Mouse (Mus musculus) G1E (cell line): ENCODE measurements around the gene Fam163b. TPM values are rescaled to one million over a fixed set of nuclear protein-coding genes. Genes with fewer than 3 reads are reported as not detected.

Experiments used
- ATAC-seq: 2 replicates; pipeline ENCODE4 v1.8.0; 2016; ENCODE audit warnings: mild to moderate bottlenecking; ENCODE audit not compliant: insufficient number of reproducible peaks, poor library complexity, low FRiP score, severe bottlenecking; ENCODE audit errors: extremely low read depth
- DNase-seq: peaks from one replicate; pipeline ENCODE4 v3.0.0; 2012; ENCODE audit warnings: low spot score
- H3K27me3 ChIP-seq: 2 replicates; pipeline ENCODE4 v1.6.1; 2012; ENCODE audit warnings: mild to moderate bottlenecking, low read length, inconsistent platforms; ENCODE audit not compliant: insufficient read depth
- H3K36me3 ChIP-seq: replicated peaks from 2 replicates; pipeline ENCODE3; 2012; ENCODE audit warnings: mild to moderate bottlenecking, inconsistent platforms
- H3K4me1 ChIP-seq: 2 replicates; pipeline ENCODE4 v1.6.1; 2012; ENCODE audit warnings: low read depth, low read length, inconsistent platforms, mixed read lengths; ENCODE audit not compliant: insufficient read depth
- H3K4me3 ChIP-seq: 2 replicates; pipeline ENCODE4 v1.5.1; 2012; ENCODE audit warnings: low read depth, mild to moderate bottlenecking, inconsistent platforms, low read length, moderate library complexity, mixed read lengths
- H3K9me3 ChIP-seq: replicated peaks from 2 replicates; pipeline ENCODE4 v1.6.1; 2012; ENCODE audit warnings: inconsistent platforms
- CTCF ChIP-seq: IDR thresholded peaks from 2 replicates; pipeline ENCODE4 v1.5.1; 2012; ENCODE audit warnings: low read depth, low read length, inconsistent platforms, mixed read lengths
- GATA1 ChIP-seq: IDR thresholded peaks from 2 replicates; pipeline ENCODE4 v1.6.1; 2012; ENCODE audit warnings: borderline replicate concordance, low read length, inconsistent platforms, mixed read lengths
- GATA2 ChIP-seq: IDR thresholded peaks from 2 replicates; pipeline ENCODE4 v1.6.1; 2012; ENCODE audit warnings: low read depth, low read length, inconsistent platforms, borderline replicate concordance
- POLR2AphosphoS5 ChIP-seq: IDR thresholded peaks from 2 replicates; pipeline ENCODE4 v1.6.1; 2012; ENCODE audit warnings: low read depth, low read length, inconsistent platforms; ENCODE audit not compliant: insufficient replicate concordance
- TAL1 ChIP-seq: conservative IDR thresholded peaks from 2 replicates; pipeline ENCODE4 v1.6.1; 2012; ENCODE audit warnings: low read depth, low read length, inconsistent platforms, mixed read lengths
- polyA plus RNA-seq: library from polyadenylated mRNA; stranded (reverse); fragments of >175 nt; gene quantifications from 2 replicates; pipeline ENCODE4 v1.2.3, GENCODE M21; 2012
- total RNA-seq, 2 experiments: library from RNA; stranded (forward) in 1 of 2; stranded (reverse) in 1 of 2; fragments of 200-1000 nt in 1 of 2; fragments of >200 nt in 1 of 2; fragmentation: Nextera tagmentation in 1 of 2; gene quantifications; 2 replicates each; pipeline ENCODE4 v1.2.3; 2014 to 2017

The Fam163b gene
- total and polyA plus RNA-seq, 3 experiments: 0.16 TPM; not detected in 2

- Histone ChIP-seq H3K36me3 (no peaks in the 10 kb centered on the region), H3K4me3 (no peak overlapping the region), H3K27me3 (peaks cover under 1% of the 10 kb centered on the region; the same call in 1 of the 2 replicates), H3K9me3 (no peaks in the 10 kb centered on the region), H3K4me1 (no peaks in the 10 kb centered on the region)
- DNase-seq: no peak
- ATAC-seq: no peak
- TF ChIP-seq GATA1 (no peak), POLR2AphosphoS5 (no peak), TAL1 (no peak), GATA2 (no peak), CTCF (no peak)
Measured at GRCm38 (mm10) chr2:27088071-27088644, 54.1 kb downstream of the Fam163b start.

GRCm38 (mm10) chr2:27087581-27087980 lies 54.7 kb downstream of the Fam163b start:
- ATAC-seq (no peak), DNase-seq (no peak)
- Histone ChIP-seq H3K27me3 (peaks cover 4% of the 10 kb centered on the region; the same call in 1 of the 2 replicates), H3K9me3 (no peaks in the 10 kb centered on the region), H3K4me3 (no peak overlapping the region), H3K4me1 (no peaks in the 10 kb centered on the region), H3K36me3 (no peaks in the 10 kb centered on the region)
- TF ChIP-seq CTCF: no peak
- TF ChIP-seq GATA2: no peak
- TF ChIP-seq POLR2AphosphoS5: no peak
- TF ChIP-seq GATA1: no peak
- no peak for TF ChIP-seq TAL1

- DNase-seq: no peak
- TF ChIP-seq POLR2AphosphoS5 (no peak), GATA2 (no peak), CTCF (no peak), GATA1 (no peak), TAL1 (no peak)
- no peaks in the 10 kb centered on the region for H3K9me3 ChIP-seq
- no peak overlapping the region for H3K4me3 ChIP-seq
- no peak for ATAC-seq
- H3K36me3 ChIP-seq: no peaks in the 10 kb centered on the region
- H3K27me3 ChIP-seq: peaks cover 4% of the 10 kb centered on the region; the same call in 1 of the 2 replicates
- no peaks in the 10 kb centered on the region for H3K4me1 ChIP-seq
Measured at GRCm38 (mm10) chr2:27086483-27087010, 55.7 kb downstream of the Fam163b start.

- DNase-seq (no peak), ATAC-seq (no peak)
- Histone ChIP-seq H3K27me3 (peaks cover 4% of the 10 kb centered on the region; the same call in 1 of the 2 replicates), H3K36me3 (no peaks in the 10 kb centered on the region), H3K9me3 (no peaks in the 10 kb centered on the region), H3K4me1 (no peaks in the 10 kb centered on the region), H3K4me3 (no peak overlapping the region)
- TF ChIP-seq GATA2 (no peak), CTCF (no peak), POLR2AphosphoS5 (no peak), TAL1 (no peak), GATA1 (no peak)
Measured at GRCm38 (mm10) chr2:27085801-27086200, 56.5 kb downstream of the Fam163b start.

GRCm38 (mm10) chr2:27084963-27085362 lies 57.3 kb downstream of the Fam163b start:
- H3K4me1 ChIP-seq: no peaks in the 10 kb centered on the region
- TF ChIP-seq GATA1: no peak
- TF ChIP-seq TAL1: no peak
- no peak for TF ChIP-seq CTCF
- no peak for TF ChIP-seq POLR2AphosphoS5
- no peak for TF ChIP-seq GATA2
- ATAC-seq (no peak), DNase-seq (no peak)
- no peaks in the 10 kb centered on the region for H3K9me3 ChIP-seq
- H3K4me3 ChIP-seq: no peak overlapping the region
- H3K27me3 ChIP-seq: peaks cover 4% of the 10 kb centered on the region; the same call in 1 of the 2 replicates
- H3K36me3 ChIP-seq: no peaks in the 10 kb centered on the region

GRCm38 (mm10) chr2:27083761-27084475 lies 58.4 kb downstream of the Fam163b start:
- no peak for ATAC-seq
- Histone ChIP-seq H3K9me3 (no peaks in the 10 kb centered on the region), H3K27me3 (peaks cover 8% of the 10 kb centered on the region; the same call in 1 of the 2 replicates), H3K4me3 (no peak overlapping the region), H3K4me1 (no peaks in the 10 kb centered on the region), H3K36me3 (no peaks in the 10 kb centered on the region)
- DNase-seq: no peak
- no peak for TF ChIP-seq TAL1
- TF ChIP-seq CTCF: no peak
- no peak for TF ChIP-seq GATA2
- no peak for TF ChIP-seq GATA1
- TF ChIP-seq POLR2AphosphoS5: no peak
